Mouse (Mus musculus) limb, embryonic 10.5 days (tissue): ENCODE results near the gene Bub3. TPM values are rescaled to one million over a fixed set of nuclear protein-coding genes. Genes with fewer than 3 reads are reported as not detected.

ENCODE experiments used
- DNase-seq: peaks from one replicate; pipeline ENCODE4 v3.0.0-alpha.2; 2017; ENCODE audit warnings: low spot score
- H3K27ac ChIP-seq: fragments of 300-500 bp; sonication (generic); 2 replicates; pipeline ENCODE4 v1.5.1; 2016; ENCODE audit warnings: mild to moderate bottlenecking
- H3K27me3 ChIP-seq: fragments of 300-500 bp; sonication (generic); 2 replicates; pipeline ENCODE4 v1.6.1; 2016; ENCODE audit warnings: low read depth, mild to moderate bottlenecking; ENCODE audit not compliant: poor library complexity, severe bottlenecking
- H3K36me3 ChIP-seq: fragments of 300-500 bp; sonication (generic); 2 replicates; pipeline ENCODE4 v1.6.1; 2016; ENCODE audit warnings: mild to moderate bottlenecking, moderate library complexity
- H3K4me1 ChIP-seq: fragments of 300-500 bp; sonication (generic); 2 replicates; pipeline ENCODE4 v1.6.1; 2016
- H3K4me3 ChIP-seq: fragments of 300-500 bp; sonication (generic); 2 replicates; pipeline ENCODE4 v1.5.1; 2016; ENCODE audit warnings: mild to moderate bottlenecking, moderate library complexity
- H3K9me3 ChIP-seq: fragments of 300-500 bp; sonication (generic); replicated peaks from 2 replicates; pipeline ENCODE4 v1.6.1; 2016; ENCODE audit warnings: mild to moderate bottlenecking
- WGBS: fragments of 180-500 bp; shearing (Covaris S2); methylation state at CpG from one replicate; pipeline ENCODE4 v1.1.7; 2016; 5-methylcytosine and 5-hydroxymethylcytosine counted together
- polyA plus RNA-seq: library from polyadenylated mRNA; unstranded; fragments of >200 nt; fragmentation: Nextera tagmentation; extraction: Ambion mirVana; gene quantifications from 2 replicates; pipeline ENCODE4 v1.2.1, GENCODE M21; 2016

The Bub3 gene
- polyA plus RNA-seq, 1 experiment from 2014 or later: 338 TPM

DNA sequence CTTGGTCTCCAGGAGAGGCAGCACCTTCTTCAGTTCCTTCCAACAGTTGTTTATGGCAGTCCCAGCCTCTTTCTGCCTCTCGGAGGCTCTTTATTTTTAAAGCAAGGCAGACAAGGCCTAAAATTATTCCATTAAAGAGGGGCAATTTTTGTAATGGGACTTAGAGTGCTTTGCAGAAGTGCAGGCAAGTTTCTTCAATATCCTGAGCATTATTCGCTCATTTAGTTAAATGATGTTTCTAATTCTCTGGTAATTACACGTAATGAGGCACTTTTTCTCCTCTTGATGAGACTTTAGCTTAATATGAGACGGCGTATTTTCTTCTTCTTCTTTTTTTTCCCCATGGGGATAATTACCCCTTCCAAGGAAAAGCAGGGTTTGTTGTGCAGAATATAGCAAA is 25.5 kb downstream of the Bub3 start:
- no peak overlapping the region for H3K27ac ChIP-seq
- no peak overlapping the region for H3K4me3 ChIP-seq
- 81% methylated on average over 5 of the region's 5 CpGs for WGBS
- 0 out of 2 replicates have a peak, but pooled peaks cover 4% of the 10 kb centered on the region for H3K27me3 ChIP-seq
- no peaks in the 10 kb centered on the region for H3K9me3 ChIP-seq
- no peaks in the 10 kb centered on the region for H3K4me1 ChIP-seq
- no peak for DNase-seq
- H3K36me3 ChIP-seq: no peaks in the 10 kb centered on the region

DNA sequence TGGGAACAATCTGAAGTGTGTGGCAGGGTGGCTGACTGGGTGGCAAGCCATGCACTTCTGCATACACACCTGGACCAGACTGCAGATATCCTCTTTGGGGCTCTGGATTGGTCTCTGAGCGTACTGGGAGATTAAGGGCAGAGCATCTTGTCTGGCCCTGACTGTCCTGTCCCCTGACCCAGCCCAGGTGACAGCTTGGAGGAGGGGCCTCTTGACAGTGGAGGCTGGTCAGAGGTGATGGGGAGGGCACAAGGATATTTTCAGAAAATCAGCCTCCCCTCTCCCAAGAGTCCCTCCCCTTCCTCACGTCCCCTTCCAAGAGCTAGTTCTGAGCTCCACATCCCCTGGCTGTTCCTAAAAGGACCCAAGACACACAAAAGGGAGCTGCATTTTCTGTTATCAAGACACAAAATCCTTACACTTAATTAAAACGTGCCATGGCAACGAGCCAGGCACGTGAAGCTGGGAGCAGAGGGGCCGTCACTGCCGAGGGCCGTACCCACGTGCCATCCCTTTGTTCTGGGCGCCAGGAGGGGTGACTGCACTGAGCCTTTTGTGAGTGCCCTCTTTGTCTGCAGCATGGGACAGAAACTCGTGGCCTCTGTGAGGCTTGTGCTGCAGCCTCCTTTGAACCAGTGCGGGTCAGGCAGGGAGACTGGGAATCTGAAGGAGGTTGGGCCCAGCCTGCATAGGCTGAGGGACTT is 37.9 kb downstream of the Bub3 start:
- peaks cover 28% of the 10 kb centered on the region for H3K4me1 ChIP-seq
- WGBS: 22% methylated on average over 12 of the region's 12 CpGs
- H3K4me3 ChIP-seq: no peak overlapping the region
- no peaks in the 10 kb centered on the region for H3K36me3 ChIP-seq
- H3K27me3 ChIP-seq: peaks cover 38% of the 10 kb centered on the region
- peak overlapping the region; percentile 74 for H3K27ac ChIP-seq
- no peak for DNase-seq
- no peaks in the 10 kb centered on the region for H3K9me3 ChIP-seq

DNA sequence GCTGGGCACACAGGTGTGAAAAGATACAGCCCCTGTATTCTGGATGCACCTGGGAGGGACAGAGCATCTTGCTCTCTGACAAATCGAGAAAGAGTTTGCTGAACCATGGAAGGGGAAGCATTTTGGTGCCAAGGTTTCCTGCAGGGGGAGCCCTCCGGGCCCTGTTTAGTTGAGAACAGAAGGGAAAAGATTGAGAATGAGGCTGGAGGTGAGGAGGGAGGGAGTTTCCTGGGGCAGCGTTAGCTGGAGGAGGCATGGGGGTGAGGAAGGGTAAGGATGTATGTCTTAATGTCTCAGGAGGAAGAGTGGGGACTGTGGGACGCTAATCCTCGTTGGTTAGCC is 38.4 kb downstream of the Bub3 start:
- Histone ChIP-seq H3K9me3 (no peaks in the 10 kb centered on the region), H3K4me1 (peaks cover 33% of the 10 kb centered on the region), H3K36me3 (no peaks in the 10 kb centered on the region), H3K27me3 (peaks cover 38% of the 10 kb centered on the region), H3K27ac (peak overlapping the region; percentile 74), H3K4me3 (no peak overlapping the region)
- peak; percentile 63 for DNase-seq
- WGBS: 11% methylated on average over 5 of the region's 5 CpGs

- Histone ChIP-seq H3K36me3 (no peaks in the 10 kb centered on the region), H3K9me3 (no peaks in the 10 kb centered on the region), H3K4me1 (peaks cover 34% of the 10 kb centered on the region), H3K4me3 (no peak overlapping the region), H3K27ac (no peak overlapping the region), H3K27me3 (peaks cover 44% of the 10 kb centered on the region)
- WGBS: 81% methylated on average over 7 of the region's 7 CpGs
- no peak for DNase-seq
Measured at GRCm38 (mm10) chr7:131602106-131602505, 42.1 kb downstream of the Bub3 start.

DNA sequence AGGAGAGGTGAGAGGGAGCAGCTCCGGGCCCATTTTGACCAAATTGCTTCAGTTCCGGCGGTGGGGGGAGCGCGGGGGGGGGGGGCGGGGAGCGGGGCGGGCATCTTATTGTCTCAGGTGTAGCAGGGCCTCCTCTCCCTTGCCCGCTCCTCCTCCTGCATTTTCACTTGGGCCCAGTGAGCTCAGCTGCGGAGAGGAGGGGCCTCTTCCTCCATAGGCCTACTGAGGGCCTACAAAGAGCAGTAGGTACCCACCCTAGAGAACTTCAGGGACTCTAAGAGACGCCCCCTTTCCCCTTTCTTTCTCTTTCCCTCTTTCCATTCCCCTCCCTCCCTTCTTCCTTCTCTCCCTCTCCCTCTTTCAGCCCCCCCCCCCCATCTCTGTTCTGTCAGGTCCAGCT is 43.2 kb downstream of the Bub3 start:
- Histone ChIP-seq H3K9me3 (no peaks in the 10 kb centered on the region), H3K4me1 (peaks cover 28% of the 10 kb centered on the region), H3K36me3 (no peaks in the 10 kb centered on the region), H3K4me3 (peak overlapping the region; percentile 21), H3K27me3 (peaks cover 41% of the 10 kb centered on the region), H3K27ac (no peak overlapping the region)
- 6% methylated on average over 11 of the region's 11 CpGs for WGBS
- DNase-seq: no peak

DNA sequence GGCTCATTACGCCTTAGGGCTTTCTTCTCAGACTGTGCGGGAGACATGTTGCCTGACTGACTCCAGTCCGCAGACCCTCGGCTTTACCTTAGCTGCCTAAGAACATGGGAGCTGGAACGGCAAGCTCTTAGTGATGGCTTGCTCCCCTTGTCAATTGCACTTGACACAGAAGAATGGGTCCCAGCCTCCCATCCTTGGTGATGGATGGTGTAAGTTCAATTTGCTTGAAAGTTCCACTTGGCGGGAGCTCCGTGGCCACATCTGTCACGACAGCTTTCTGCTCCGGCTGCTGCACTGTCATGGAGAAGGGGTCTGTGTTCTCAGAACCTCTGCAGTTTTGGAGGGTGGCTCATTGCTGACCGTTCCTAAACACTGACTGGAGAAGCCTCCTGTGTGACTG is 44.9 kb downstream of the Bub3 start:
- Histone ChIP-seq H3K27ac (no peak overlapping the region), H3K36me3 (no peaks in the 10 kb centered on the region), H3K4me3 (no peak overlapping the region), H3K9me3 (no peaks in the 10 kb centered on the region), H3K27me3 (peaks cover 26% of the 10 kb centered on the region), H3K4me1 (peaks cover 22% of the 10 kb centered on the region)
- 91% methylated on average over 10 of the region's 10 CpGs for WGBS
- DNase-seq: no peak

DNA sequence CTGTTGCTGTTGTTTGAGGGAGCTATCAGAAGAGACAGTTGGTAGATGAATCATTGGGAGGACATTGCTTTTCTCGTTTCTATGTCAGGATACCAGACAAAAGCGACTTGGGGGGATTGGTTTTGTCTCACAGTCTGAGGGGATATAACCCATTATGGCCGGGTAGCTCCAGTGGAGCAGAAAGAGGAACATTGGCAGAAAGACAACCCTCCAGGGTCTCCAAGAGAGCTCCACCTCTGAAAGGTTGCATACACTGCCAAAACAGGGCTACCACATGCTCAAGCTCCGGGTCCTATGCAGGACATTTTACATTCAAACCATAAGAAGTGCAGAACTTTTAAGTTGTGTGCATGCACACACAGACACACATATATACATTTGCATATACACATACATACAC is 45.5 kb downstream of the Bub3 start:
- Histone ChIP-seq H3K9me3 (no peaks in the 10 kb centered on the region), H3K27me3 (peaks cover 20% of the 10 kb centered on the region), H3K4me1 (peaks cover 21% of the 10 kb centered on the region), H3K27ac (no peak overlapping the region), H3K36me3 (no peaks in the 10 kb centered on the region), H3K4me3 (no peak overlapping the region)
- no peak for DNase-seq
- WGBS: 86% methylated on average over 4 of the region's 4 CpGs

DNA sequence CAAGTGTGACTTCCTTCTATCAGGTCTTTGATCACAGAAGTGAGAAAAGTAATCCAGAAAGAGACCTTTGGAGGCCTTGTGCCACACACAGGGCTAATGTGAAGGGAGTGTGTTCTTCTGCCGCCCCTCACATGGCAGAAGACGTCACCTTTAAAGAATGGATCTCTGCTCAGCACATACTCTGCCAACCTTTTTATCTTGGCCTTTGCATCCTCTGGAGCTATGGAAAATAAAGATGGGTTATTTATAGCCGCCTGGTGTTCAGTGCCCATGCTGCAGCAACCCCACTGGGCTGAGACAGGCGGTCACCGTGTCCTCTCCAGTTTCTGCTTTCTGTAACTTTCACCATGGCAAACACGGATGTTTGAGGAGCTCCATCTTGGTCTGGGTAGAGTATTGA is 48.0 kb downstream of the Bub3 start:
- DNase-seq: no peak
- H3K36me3 ChIP-seq: no peaks in the 10 kb centered on the region
- H3K4me3 ChIP-seq: no peak overlapping the region
- no peak overlapping the region for H3K27ac ChIP-seq
- H3K9me3 ChIP-seq: no peaks in the 10 kb centered on the region
- 87% methylated on average over 6 of the region's 6 CpGs for WGBS
- H3K4me1 ChIP-seq: peaks cover 9% of the 10 kb centered on the region
- H3K27me3 ChIP-seq: peaks cover 19% of the 10 kb centered on the region

DNA sequence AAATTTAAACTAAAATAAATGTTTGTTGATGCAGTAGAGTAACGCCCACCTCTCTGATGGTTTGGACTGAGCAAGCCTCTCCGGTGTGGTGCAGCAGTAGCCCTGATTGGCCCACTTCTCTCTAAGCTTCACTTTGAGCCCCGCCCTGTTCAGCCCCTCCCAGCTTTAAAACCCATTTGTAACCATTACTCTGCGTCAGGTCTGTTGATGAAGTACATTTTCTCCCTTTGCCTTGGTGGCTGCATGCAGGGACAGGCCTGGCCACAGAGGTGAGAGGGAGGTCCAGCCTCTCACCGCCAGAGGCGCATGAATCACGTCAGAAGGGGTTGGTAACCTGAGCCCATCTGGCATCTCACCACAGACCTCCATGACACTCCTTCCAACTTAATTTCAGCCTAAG is 49.7 kb downstream of the Bub3 start:
- H3K4me3 ChIP-seq: no peak overlapping the region
- peak; percentile 71 for DNase-seq
- no peaks in the 10 kb centered on the region for H3K9me3 ChIP-seq
- WGBS: 22% methylated on average over 7 of the region's 7 CpGs
- peaks cover 13% of the 10 kb centered on the region for H3K27me3 ChIP-seq
- H3K36me3 ChIP-seq: no peaks in the 10 kb centered on the region
- H3K27ac ChIP-seq: no peak overlapping the region
- H3K4me1 ChIP-seq: peaks cover 4% of the 10 kb centered on the region

Other genes with a start within 250 kb of the Bub3 start
- not detected in 2 replicates for gene Cuzd1, start 237.9 kb upstream of the Bub3 start, polyA plus RNA-seq
- not detected in 2 replicates for gene Fam24b, start 230.7 kb upstream of the Bub3 start, polyA plus RNA-seq
- gene Fam24a, start 226.4 kb upstream of the Bub3 start, polyA plus RNA-seq: not detected in 2 replicates
- gene 2310057M21Rik, start 197.5 kb upstream of the Bub3 start, polyA plus RNA-seq: 22.6 and 25.5 TPM in 2 replicates
- gene Pstk, start 189.1 kb upstream of the Bub3 start, polyA plus RNA-seq: 68.0 and 79.4 TPM in 2 replicates
- gene Ikzf5, start 149.7 kb upstream of the Bub3 start, polyA plus RNA-seq: 20.2 and 21.2 TPM in 2 replicates
- gene Acadsb, start 149.6 kb upstream of the Bub3 start, polyA plus RNA-seq: 51.9 and 56.2 TPM in 2 replicates
- not detected in 2 replicates for gene Hmx3, start 17.4 kb upstream of the Bub3 start, polyA plus RNA-seq
- not detected in 2 replicates for gene Hmx2, start 11.4 kb upstream of the Bub3 start, polyA plus RNA-seq